In the genomic region with DNA sequence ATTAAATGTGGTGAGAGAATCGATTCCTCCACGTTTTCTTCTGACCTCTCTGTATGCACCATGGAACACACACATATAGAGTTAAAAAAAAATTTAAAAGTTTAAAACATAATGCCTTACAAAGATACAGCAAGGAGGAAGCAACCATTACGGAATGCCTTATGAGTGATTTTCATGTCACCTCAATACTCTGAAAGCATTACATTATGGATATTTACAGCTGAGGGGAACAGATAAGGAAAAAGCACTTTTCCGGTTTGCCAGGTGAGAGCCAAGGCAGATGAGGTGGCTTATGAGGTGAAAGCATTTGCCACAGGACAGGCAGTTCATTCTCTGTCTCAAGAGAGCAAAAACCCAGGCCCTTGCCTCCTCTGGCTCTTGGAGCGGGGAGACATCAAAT, we compare ENCODE assay signal across 8 mouse cellular contexts. TPM values are rescaled to one million over a fixed set of nuclear protein-coding genes. Genes with fewer than 3 reads are reported as not detected.
DNase-seq lines count a peak whose midpoint lies in the region; ATAC-seq lines count a peak whose summit lies in the region.

No protein-coding gene starts in this region.

- no peaks in the 10 kb centered on the region for H3K9me3 ChIP-seq in heart, embryonic 11.5 days (replicated peaks; ENCODE audit: control insufficient read depth, low read length)
- H3K9me3 ChIP-seq in forebrain, embryonic 10.5 days, result no peaks in the 10 kb centered on the region
- H3K9me3 ChIP-seq in liver, embryonic 13.5 days (replicated peaks), result no peaks in the 10 kb centered on the region

- H3K27ac ChIP-seq in heart, embryonic 11.5 days (ENCODE audit: low read depth, low read length), result peak overlapping the region; percentile 82; the same call in 1 of the 2 replicates
- 0 out of 2 replicates have a peak overlapping the region, but pooled peaks have one; percentile 87 for H3K27ac ChIP-seq in forebrain, embryonic 10.5 days
- peak overlapping the region; percentile 60 for H3K27ac ChIP-seq in liver, embryonic 13.5 days

- H3K9ac ChIP-seq in heart, embryonic 11.5 days (ENCODE audit: low read depth, low read length), result no peak overlapping the region
- H3K9ac ChIP-seq in liver, embryonic 13.5 days, result peak overlapping the region; percentile 49

- peaks cover 10% of the 10 kb centered on the region for H3K4me1 ChIP-seq in heart, embryonic 11.5 days (ENCODE audit: control insufficient read depth, insufficient read depth, low read length)
- peaks cover 14% of the 10 kb centered on the region for H3K4me1 ChIP-seq in forebrain, embryonic 10.5 days
- H3K4me1 ChIP-seq in liver, embryonic 13.5 days (replicated peaks), result peaks cover 18% of the 10 kb centered on the region

- H3K36me3 ChIP-seq in heart, embryonic 11.5 days (ENCODE audit: control insufficient read depth, insufficient read depth, low read length), result peaks cover 12% of the 10 kb centered on the region
- H3K36me3 ChIP-seq in forebrain, embryonic 10.5 days (replicated peaks), result peaks cover 40% of the 10 kb centered on the region
- peaks cover 30% of the 10 kb centered on the region for H3K36me3 ChIP-seq in liver, embryonic 13.5 days

- no peak for DNase-seq in heart, postnatal 25 days (ENCODE audit: low spot score)
- DNase-seq in forebrain, embryonic 10.5 days (ENCODE audit: extremely low spot score, low spot score), result no peak
- no peak for DNase-seq in liver, embryonic 13.5 days
- DNase-seq in B cell, adult 2 months, result no peak
- no peak for DNase-seq in cerebellum, adult 8-10 months
- DNase-seq in layer of hippocampus, adult 18-20 months (ENCODE audit: low spot score in 2 of 2), result no peak

- intact Hi-C loops in heart, postnatal 25 days (cut with DNase I), result loop anchor here (5.0 kb wide), 1 partner anchor 41 kb away; a partner anchor contains a TSS

- H3K4me3 ChIP-seq in heart, embryonic 11.5 days (ENCODE audit: low read depth, low read length), result peak overlapping the region; percentile 53
- H3K4me3 ChIP-seq in forebrain, embryonic 10.5 days, result peak overlapping the region; percentile 71
- H3K4me3 ChIP-seq in liver, embryonic 13.5 days (replicated peaks), result peak overlapping the region; percentile 73

- no peak for ATAC-seq in heart, embryonic 11.5 days (replicated peaks; ENCODE audit: insufficient number of reproducible peaks, low FRiP score, low TSS enrichment)
- peak; percentile 3 for ATAC-seq in CD4-positive, CD25-positive, alpha-beta regulatory T cell, adult 4 months
- ATAC-seq in liver, embryonic 13.5 days (ENCODE audit: low read depth), result peak; percentile 1

- H3K4me2 ChIP-seq in heart, embryonic 11.5 days, result peak overlapping the region; percentile 86
- peak overlapping the region; percentile 96 for H3K4me2 ChIP-seq in liver, embryonic 13.5 days

- 60% methylated on average over 5 of the region's 5 CpGs for WGBS in heart, embryonic 11.5 days (ENCODE audit: insufficient replicate concordance)
- 75% methylated on average over 5 of the region's 5 CpGs for WGBS in forebrain, embryonic 10.5 days
- WGBS in liver, embryonic 13.5 days (ENCODE audit: insufficient replicate concordance), result 62% methylated on average over 5 of the region's 5 CpGs

- no peaks in the 10 kb centered on the region for H3K27me3 ChIP-seq in heart, embryonic 11.5 days (ENCODE audit: control insufficient read depth, insufficient read depth, low read length)
- H3K27me3 ChIP-seq in forebrain, embryonic 10.5 days (ENCODE audit: poor library complexity, severe bottlenecking), result no peaks in the 10 kb centered on the region
- H3K27me3 ChIP-seq in liver, embryonic 13.5 days, result no peaks in the 10 kb centered on the region

RNA-seq across cellular contexts. Expression of a gene that starts 0.5 kb away (rescaled TPM):
- polyA plus RNA-seq in heart, embryonic 11.5 days (2014; fragmentation: Nextera tagmentation; extraction: Ambion mirVana), result 35.8 and 40.6 TPM in 2 replicates
- total RNA-seq in heart, postnatal 25 days (2021), result 10 to 100 TPM; 56.2 to 63.1 TPM
- 10 to 100 TPM; 14.1 to 14.6 TPM for polyA plus RNA-seq in CD4-positive, CD25-positive, alpha-beta regulatory T cell, adult 4 months (2017; shearing (Covaris generic))
- polyA plus RNA-seq in forebrain, embryonic 10.5 days (2016; fragmentation: Nextera tagmentation; extraction: Ambion mirVana), result 28.9 and 30.0 TPM in 2 replicates
- polyA plus RNA-seq in liver, embryonic 13.5 days (2015; fragmentation: Nextera tagmentation; extraction: Ambion mirVana), result 12.1 and 13.2 TPM in 2 replicates
- 10 to 100 TPM; 40.4 to 42.5 TPM for total RNA-seq in layer of hippocampus, adult 18-20 months (2021)

RNA-seq across cellular contexts. Expression of a gene that starts 39.8 kb away (rescaled TPM):
- 21.3 and 31.7 TPM in 2 replicates for polyA plus RNA-seq in heart, embryonic 11.5 days (2014; fragmentation: Nextera tagmentation; extraction: Ambion mirVana)
- 10 to 100 TPM; 12.4 to 16.3 TPM for total RNA-seq in heart, postnatal 25 days (2021)
- polyA plus RNA-seq in CD4-positive, CD25-positive, alpha-beta regulatory T cell, adult 4 months (2017; shearing (Covaris generic)), result 10 to 100 TPM; 34.7 to 52.0 TPM
- polyA plus RNA-seq in forebrain, embryonic 10.5 days (2016; fragmentation: Nextera tagmentation; extraction: Ambion mirVana), result 49.5 and 51.2 TPM in 2 replicates
- 13.6 and 13.8 TPM in 2 replicates for polyA plus RNA-seq in liver, embryonic 13.5 days (2015; fragmentation: Nextera tagmentation; extraction: Ambion mirVana)
- total RNA-seq in layer of hippocampus, adult 18-20 months (2021), result 10 to 100 TPM; 18.6 to 25.0 TPM
